Comparison of ENCODE assay signal across 8 mouse cellular contexts in genomic region chr9:65094237-65094636, GRCm38 (mm10). TPM values are rescaled to one million over a fixed set of nuclear protein-coding genes. Genes with fewer than 3 reads are reported as not detected.
DNase-seq lines count a peak whose midpoint lies in the region; ATAC-seq and TF ChIP-seq lines count a peak whose summit lies in the region.
"Had no signal": no experiment of that assay in that cellular context is flagged by ENCODE, and none has a peak within 500 bp of the region (broad histone marks: within the 10 kb centered on the region; RNA-seq: fewer than 3 reads in every experiment).

No protein-coding gene starts in this region.

- H3K27ac ChIP-seq in lung, embryonic 16.5 days (ENCODE audit: low read length), result no peak overlapping the region
- no peak overlapping the region for H3K27ac ChIP-seq in embryonic facial prominence, embryonic 12.5 days
- H3K27ac ChIP-seq in heart, embryonic 10.5 days, result no peak overlapping the region
- no peak overlapping the region for H3K27ac ChIP-seq in left cerebral cortex, adult 2 months
- H3K27ac ChIP-seq: liver, embryonic 14.5 days had no signal

- no peak for DNase-seq in lung, postnatal 36 days
- DNase-seq in heart, embryonic 10.5 days (ENCODE audit: low spot score), result peak; percentile 85
- peak; percentile 26 to 43 for DNase-seq in left cerebral cortex, adult 2 months (ENCODE audit: extremely low spot score in 1 of 2, low spot score in 2 of 2)
- peak; percentile 60 for DNase-seq in retina, embryonic 14.5 days (ENCODE audit: low spot score)
- no peak for DNase-seq in thymus, postnatal 10 days (ENCODE audit: low spot score in 2 of 2)

- 0 out of 2 replicates have a peak overlapping the region, but pooled peaks have one; percentile 42 for H3K9ac ChIP-seq in lung, embryonic 16.5 days (ENCODE audit: low read length)
- H3K9ac ChIP-seq in embryonic facial prominence, embryonic 12.5 days, result no peak overlapping the region
- H3K9ac ChIP-seq: liver, embryonic 14.5 days had no signal

- no peaks in the 10 kb centered on the region for H3K27me3 ChIP-seq in lung, embryonic 16.5 days (ENCODE audit: control insufficient read depth, insufficient read depth, low read depth, low read length)
- H3K27me3 ChIP-seq in embryonic facial prominence, embryonic 12.5 days, result no peaks in the 10 kb centered on the region
- no peaks in the 10 kb centered on the region for H3K27me3 ChIP-seq in heart, embryonic 10.5 days (ENCODE audit: insufficient read depth, poor library complexity, severe bottlenecking)

- no peak for TF ChIP-seq CTCF in left cerebral cortex, adult 2 months (IDR thresholded peaks at IDR 0.05)

- H3K4me1 ChIP-seq in lung, embryonic 16.5 days (replicated peaks; ENCODE audit: control insufficient read depth, insufficient read depth, low read length), result peaks cover 6% of the 10 kb centered on the region; the same call in 1 of the 2 replicates
- H3K4me1 ChIP-seq in embryonic facial prominence, embryonic 12.5 days, result peaks cover 11% of the 10 kb centered on the region; the same call in 1 of the 2 replicates
- H3K4me1 ChIP-seq in heart, embryonic 10.5 days, result peaks cover 23% of the 10 kb centered on the region

- H3K4me2 ChIP-seq in lung, embryonic 16.5 days (ENCODE audit: low read depth, low read length), result peak overlapping the region; percentile 26; the same call in 1 of the 2 replicates
- no peak overlapping the region for H3K4me2 ChIP-seq in embryonic facial prominence, embryonic 12.5 days (replicated peaks)

- no peaks in the 10 kb centered on the region for H3K36me3 ChIP-seq in lung, embryonic 16.5 days (ENCODE audit: control insufficient read depth, insufficient read depth, low read length)
- H3K36me3 ChIP-seq in embryonic facial prominence, embryonic 12.5 days, result no peaks in the 10 kb centered on the region
- H3K36me3 ChIP-seq in heart, embryonic 10.5 days, result no peaks in the 10 kb centered on the region

- H3K9me3 ChIP-seq in lung, embryonic 16.5 days (ENCODE audit: control insufficient read depth, low read length), result no peaks in the 10 kb centered on the region
- no peaks in the 10 kb centered on the region for H3K9me3 ChIP-seq in embryonic facial prominence, embryonic 12.5 days
- H3K9me3 ChIP-seq in heart, embryonic 10.5 days, result no peaks in the 10 kb centered on the region

- intact Hi-C loops in left cerebral cortex, adult 2 months (cut with DNase I), result no loop called here

- ATAC-seq in lung, embryonic 16.5 days (ENCODE audit: low read depth), result peak; percentile 83
- ATAC-seq in embryonic facial prominence, embryonic 12.5 days (ENCODE audit: insufficient number of reproducible peaks, insufficient read depth, low FRiP score, low TSS enrichment), result 0 out of 2 replicates have a peak, but pooled peaks have one; percentile 42

- 24% methylated on average over 6 of the region's 6 CpGs for WGBS in lung, embryonic 16.5 days
- 47% methylated on average over 6 of the region's 6 CpGs for WGBS in embryonic facial prominence, embryonic 12.5 days
- WGBS in heart, embryonic 10.5 days, result 35% methylated on average over 6 of the region's 6 CpGs

- no peak overlapping the region for H3K4me3 ChIP-seq in lung, embryonic 16.5 days (ENCODE audit: low read length)
- H3K4me3 ChIP-seq in embryonic facial prominence, embryonic 12.5 days, result no peak overlapping the region
- no peak overlapping the region for H3K4me3 ChIP-seq in heart, embryonic 10.5 days
- H3K4me3 ChIP-seq in left cerebral cortex, adult 2 months, result no peak overlapping the region

RNA-seq across cellular contexts. Expression of gene Igdcc4, which starts 7.0 kb away (rescaled TPM):
- polyA plus RNA-seq in lung, embryonic 16.5 days (2015; fragmentation: Nextera tagmentation; extraction: Ambion mirVana), result 11.0 and 11.3 TPM in 2 replicates
- polyA plus RNA-seq in embryonic facial prominence, embryonic 12.5 days (2016; fragmentation: Nextera tagmentation; extraction: Ambion mirVana), result 25.0 and 25.4 TPM in 2 replicates
- polyA plus RNA-seq in heart, embryonic 10.5 days (2016; fragmentation: Nextera tagmentation; extraction: Ambion mirVana), result 7.5 and 10.8 TPM in 2 replicates
- 10 to 100 TPM; 31.8 to 33.7 TPM for total RNA-seq in left cerebral cortex, adult 2 months (2021)

RNA-seq across cellular contexts. Expression of gene Igdcc3, which starts 46.8 kb away (rescaled TPM):
- polyA plus RNA-seq in lung, embryonic 16.5 days (2015; fragmentation: Nextera tagmentation; extraction: Ambion mirVana), result 0.85 and 1.3 TPM in 2 replicates
- polyA plus RNA-seq in embryonic facial prominence, embryonic 12.5 days (2016; fragmentation: Nextera tagmentation; extraction: Ambion mirVana), result 7.5 and 9.3 TPM in 2 replicates
- polyA plus RNA-seq in heart, embryonic 10.5 days (2016; fragmentation: Nextera tagmentation; extraction: Ambion mirVana), result 26.8 and 65.0 TPM in 2 replicates
- 1 to 10 TPM; 2.0 to 2.5 TPM for total RNA-seq in left cerebral cortex, adult 2 months (2021)

Comparison
In these comparisons a context has a peak if more than half of its experiments do, and no peak if none do; other contexts are left out.
1. DNase-seq: peak in heart, embryonic 10.5 days (single experiment), left cerebral cortex, adult 2 months (2 of 2) and retina, embryonic 14.5 days (single experiment); none in lung, postnatal 36 days (single experiment) and thymus, postnatal 10 days (0 of 2).